Mouse (Mus musculus): ENCODE results near the gene Stxbp6.
A peak's percentile ranks its signal among the peaks of the same experiment; 100 is the strongest.
"Not testable (repeated sequence)": the region's sequence is repeated elsewhere in the genome, so short reads cannot be mapped to it uniquely, and the experiment has no call there.

Stxbp6 gene

GRCm38 (mm10) chr12:45074611-45075342 lies at the start of gene Stxbp6:
TSS of gene Stxbp6 (minus strand) at chr12:45074709.
- DNase-seq (ENCODE audit: low spot score in 2 of 2) = peak in 1 of 2 experiments; percentile 67

- not testable (repeated sequence) for DNase-seq (ENCODE audit: low spot score in 2 of 2)
Measured at GRCm38 (mm10) chr12:45102954-45103353, 28.4 kb upstream of the Stxbp6 start.

GRCm38 (mm10) chr12:45093732-45094131 lies 19.2 kb upstream of the Stxbp6 start:
- peak in 1 of 2 experiments; percentile 23 for DNase-seq (ENCODE audit: low spot score in 2 of 2)

GRCm38 (mm10) chr12:45092444-45092843 lies 17.9 kb upstream of the Stxbp6 start:
- no peak for DNase-seq (ENCODE audit: low spot score in 2 of 2)

- no peak for DNase-seq (ENCODE audit: low spot score in 2 of 2)
Measured at GRCm38 (mm10) chr12:45083145-45083475, 8.6 kb upstream of the Stxbp6 start.

- DNase-seq (ENCODE audit: low spot score in 2 of 2) = no peak
Measured at GRCm38 (mm10) chr12:45082379-45083144, 8.1 kb upstream of the Stxbp6 start.

GRCm38 (mm10) chr12:45081617-45082016 lies 7.1 kb upstream of the Stxbp6 start:
- DNase-seq (ENCODE audit: low spot score in 2 of 2) = no peak

GRCm38 (mm10) chr12:45080753-45081122 lies 6.2 kb upstream of the Stxbp6 start:
- no peak for DNase-seq (ENCODE audit: low spot score in 2 of 2)

GRCm38 (mm10) chr12:45080036-45080752 lies 5.7 kb upstream of the Stxbp6 start:
- no peak for DNase-seq (ENCODE audit: low spot score in 2 of 2)

GRCm38 (mm10) chr12:45075631-45076030 lies 1.1 kb upstream of the Stxbp6 start:
- DNase-seq (ENCODE audit: low spot score in 2 of 2) = no peak

GRCm38 (mm10) chr12:45074042-45074601 lies 387 bp downstream of the Stxbp6 start:
- DNase-seq (ENCODE audit: low spot score in 2 of 2) = peak; percentile 46 to 69

GRCm38 (mm10) chr12:45073331-45074041 lies 1.0 kb downstream of the Stxbp6 start:
- DNase-seq (ENCODE audit: low spot score in 2 of 2) = no peak

GRCm38 (mm10) chr12:45072185-45072584 lies 2.3 kb downstream of the Stxbp6 start:
- no peak for DNase-seq (ENCODE audit: low spot score in 2 of 2)

- DNase-seq (ENCODE audit: low spot score in 2 of 2) = no peak
Measured at GRCm38 (mm10) chr12:45070186-45070585, 4.3 kb downstream of the Stxbp6 start.

GRCm38 (mm10) chr12:45068145-45068754 lies 6.3 kb downstream of the Stxbp6 start:
- DNase-seq (ENCODE audit: low spot score in 2 of 2) = no peak

GRCm38 (mm10) chr12:45067686-45068085 lies 6.8 kb downstream of the Stxbp6 start:
- DNase-seq (ENCODE audit: low spot score in 2 of 2) = no peak

GRCm38 (mm10) chr12:45067047-45067685 lies 7.3 kb downstream of the Stxbp6 start:
- peak; percentile 39 to 59 for DNase-seq (ENCODE audit: low spot score in 2 of 2)

GRCm38 (mm10) chr12:45063606-45064005 lies 10.9 kb downstream of the Stxbp6 start:
- no peak for DNase-seq (ENCODE audit: low spot score in 2 of 2)

GRCm38 (mm10) chr12:45061336-45061735 lies 13.2 kb downstream of the Stxbp6 start:
- no peak for DNase-seq (ENCODE audit: low spot score in 2 of 2)

- no peak for DNase-seq (ENCODE audit: low spot score in 2 of 2)
Measured at GRCm38 (mm10) chr12:45060804-45061203, 13.7 kb downstream of the Stxbp6 start.

- DNase-seq (ENCODE audit: low spot score in 2 of 2) = no peak
Measured at GRCm38 (mm10) chr12:45058007-45058406, 16.5 kb downstream of the Stxbp6 start.
